Mouse (Mus musculus): ENCODE measurements around the gene Zfp106. TPM values are rescaled to one million over a fixed set of nuclear protein-coding genes. Genes with fewer than 3 reads are reported as not detected.
"Not testable (repeated sequence)": the region's sequence is repeated elsewhere in the genome, so short reads cannot be mapped to it uniquely, and the experiment has no call there.

Zfp106 gene
- total and polyA plus RNA-seq, 2 experiments from 2014 or later, result 39.8 to 62.3 TPM

GRCm38 (mm10) chr2:120592227-120592626 is 28.6 kb upstream of the Zfp106 start:
- Histone ChIP-seq H3K9ac (replicated peaks; ENCODE audit: low read length, poor library complexity, severe bottlenecking) (no peak overlapping the region), H3K36me3 (ENCODE audit: insufficient read depth, low read length) (peaks cover 18% of the 10 kb centered on the region), H3K27ac (ENCODE audit: low read depth, low read length) (no peak overlapping the region), H3K4me3 (ENCODE audit: low read depth, low read length) (no peak overlapping the region), H3K4me1 (ENCODE audit: insufficient read depth, low read length) (no peaks in the 10 kb centered on the region), H3K9me3 (ENCODE audit: low read length) (no peaks in the 10 kb centered on the region), H3K4me2 (ENCODE audit: low read depth, low read length, poor library complexity, severe bottlenecking) (no peak overlapping the region), H3K27me3 (ENCODE audit: insufficient read depth, low read length) (no peaks in the 10 kb centered on the region)
- 95% methylated on average over 1 of the region's 1 CpGs for WGBS
- no peak for TF ChIP-seq CTCF (IDR thresholded peaks at IDR 0.05)
- no peak for ATAC-seq (ENCODE audit: low FRiP score)
- no peak for DNase-seq (ENCODE audit: low spot score)

GRCm38 (mm10) chr2:120589759-120590158 is 26.1 kb upstream of the Zfp106 start:
- TF ChIP-seq CTCF (IDR thresholded peaks at IDR 0.05), result no peak
- 90% methylated on average over 5 of the region's 5 CpGs for WGBS

GRCm38 (mm10) chr2:120578286-120578685 is 14.6 kb upstream of the Zfp106 start:
- 88% methylated on average over 5 of the region's 5 CpGs for WGBS
- no peak for TF ChIP-seq CTCF (IDR thresholded peaks at IDR 0.05)

More at GRCm38 (mm10) chr2:120589759-120590158, 26.1 kb upstream of the Zfp106 start:
- no peak for DNase-seq (ENCODE audit: low spot score)
- no peak overlapping the region for H3K9ac ChIP-seq (replicated peaks; ENCODE audit: low read length, poor library complexity, severe bottlenecking)
- H3K27ac ChIP-seq (ENCODE audit: low read depth, low read length), result no peak overlapping the region
- ATAC-seq (ENCODE audit: low FRiP score), result no peak
- H3K4me1 ChIP-seq (ENCODE audit: insufficient read depth, low read length), result no peaks in the 10 kb centered on the region
- H3K36me3 ChIP-seq (ENCODE audit: insufficient read depth, low read length), result peaks cover 9% of the 10 kb centered on the region
- H3K27me3 ChIP-seq (ENCODE audit: insufficient read depth, low read length), result no peaks in the 10 kb centered on the region
- no peaks in the 10 kb centered on the region for H3K9me3 ChIP-seq (ENCODE audit: low read length)
- H3K4me3 ChIP-seq (ENCODE audit: low read depth, low read length), result no peak overlapping the region
- no peak overlapping the region for H3K4me2 ChIP-seq (ENCODE audit: low read depth, low read length, poor library complexity, severe bottlenecking)

GRCm38 (mm10) chr2:120577799-120578198 is 14.2 kb upstream of the Zfp106 start:
- Histone ChIP-seq H3K4me3 (ENCODE audit: low read depth, low read length) (no peak overlapping the region), H3K36me3 (ENCODE audit: insufficient read depth, low read length) (no peaks in the 10 kb centered on the region), H3K9ac (replicated peaks; ENCODE audit: low read length, poor library complexity, severe bottlenecking) (no peak overlapping the region), H3K4me1 (ENCODE audit: insufficient read depth, low read length) (no peaks in the 10 kb centered on the region), H3K27me3 (ENCODE audit: insufficient read depth, low read length) (no peaks in the 10 kb centered on the region), H3K9me3 (ENCODE audit: low read length) (no peaks in the 10 kb centered on the region), H3K4me2 (ENCODE audit: low read depth, low read length, poor library complexity, severe bottlenecking) (no peak overlapping the region), H3K27ac (ENCODE audit: low read depth, low read length) (no peak overlapping the region)
- 93% methylated on average over 4 of the region's 4 CpGs for WGBS
- ATAC-seq (ENCODE audit: low FRiP score) (no peak), DNase-seq (ENCODE audit: low spot score) (no peak)
- no peak for TF ChIP-seq CTCF (IDR thresholded peaks at IDR 0.05)

More at GRCm38 (mm10) chr2:120578286-120578685, 14.6 kb upstream of the Zfp106 start:
- DNase-seq (ENCODE audit: low spot score) (no peak), ATAC-seq (ENCODE audit: low FRiP score) (no peak)
- no peak overlapping the region for H3K4me2 ChIP-seq (ENCODE audit: low read depth, low read length, poor library complexity, severe bottlenecking)
- H3K27ac ChIP-seq (ENCODE audit: low read depth, low read length), result no peak overlapping the region
- no peak overlapping the region for H3K9ac ChIP-seq (replicated peaks; ENCODE audit: low read length, poor library complexity, severe bottlenecking)
- no peaks in the 10 kb centered on the region for H3K27me3 ChIP-seq (ENCODE audit: insufficient read depth, low read length)
- H3K4me3 ChIP-seq (ENCODE audit: low read depth, low read length), result no peak overlapping the region
- no peaks in the 10 kb centered on the region for H3K36me3 ChIP-seq (ENCODE audit: insufficient read depth, low read length)
- no peaks in the 10 kb centered on the region for H3K4me1 ChIP-seq (ENCODE audit: insufficient read depth, low read length)
- no peaks in the 10 kb centered on the region for H3K9me3 ChIP-seq (ENCODE audit: low read length)

GRCm38 (mm10) chr2:120575978-120576377 is 12.3 kb upstream of the Zfp106 start:
- 88% methylated on average over 2 of the region's 2 CpGs for WGBS
- Histone ChIP-seq H3K4me2 (ENCODE audit: low read depth, low read length, poor library complexity, severe bottlenecking) (no peak overlapping the region), H3K36me3 (ENCODE audit: insufficient read depth, low read length) (no peaks in the 10 kb centered on the region), H3K27ac (ENCODE audit: low read depth, low read length) (no peak overlapping the region), H3K27me3 (ENCODE audit: insufficient read depth, low read length) (no peaks in the 10 kb centered on the region), H3K4me3 (ENCODE audit: low read depth, low read length) (no peak overlapping the region), H3K9ac (replicated peaks; ENCODE audit: low read length, poor library complexity, severe bottlenecking) (no peak overlapping the region), H3K9me3 (ENCODE audit: low read length) (no peaks in the 10 kb centered on the region), H3K4me1 (ENCODE audit: insufficient read depth, low read length) (no peaks in the 10 kb centered on the region)
- TF ChIP-seq CTCF (IDR thresholded peaks at IDR 0.05), result no peak
- ATAC-seq (ENCODE audit: low FRiP score) (no peak), DNase-seq (ENCODE audit: low spot score) (no peak)

GRCm38 (mm10) chr2:120575121-120575520 is 11.5 kb upstream of the Zfp106 start:
- Histone ChIP-seq H3K4me3 (ENCODE audit: low read depth, low read length) (no peak overlapping the region), H3K4me1 (ENCODE audit: insufficient read depth, low read length) (no peaks in the 10 kb centered on the region), H3K27me3 (ENCODE audit: insufficient read depth, low read length) (no peaks in the 10 kb centered on the region), H3K36me3 (ENCODE audit: insufficient read depth, low read length) (no peaks in the 10 kb centered on the region), H3K9me3 (ENCODE audit: low read length) (no peaks in the 10 kb centered on the region), H3K9ac (replicated peaks; ENCODE audit: low read length, poor library complexity, severe bottlenecking) (no peak overlapping the region), H3K4me2 (ENCODE audit: low read depth, low read length, poor library complexity, severe bottlenecking) (no peak overlapping the region), H3K27ac (ENCODE audit: low read depth, low read length) (no peak overlapping the region)
- DNase-seq (ENCODE audit: low spot score) (no peak), ATAC-seq (ENCODE audit: low FRiP score) (no peak)
- no peak for TF ChIP-seq CTCF (IDR thresholded peaks at IDR 0.05)
- 91% methylated on average over 3 of the region's 3 CpGs for WGBS

GRCm38 (mm10) chr2:120572161-120572560 is 8.5 kb upstream of the Zfp106 start:
- H3K27me3 ChIP-seq (ENCODE audit: insufficient read depth, low read length); H3K9ac ChIP-seq (replicated peaks; ENCODE audit: low read length, poor library complexity, severe bottlenecking); H3K4me1 ChIP-seq (ENCODE audit: insufficient read depth, low read length); H3K36me3 ChIP-seq (ENCODE audit: insufficient read depth, low read length); H3K27ac ChIP-seq (ENCODE audit: low read depth, low read length); ATAC-seq (ENCODE audit: low FRiP score); H3K9me3 ChIP-seq (ENCODE audit: low read length); H3K4me2 ChIP-seq (ENCODE audit: low read depth, low read length, poor library complexity, severe bottlenecking); DNase-seq (ENCODE audit: low spot score); H3K4me3 ChIP-seq (ENCODE audit: low read depth, low read length): not testable (repeated sequence)
- WGBS, result 99% methylated on average over 3 of the region's 3 CpGs

All from midbrain, postnatal 0 days (tissue).